Mouse (Mus musculus) right cerebral cortex, postnatal 4 days (tissue): ENCODE measurements at regions not wholly inside any gene's neighbourhood (a gene's known extent, or its start where the extent isn't known, plus 50 kb on each side); places are given as distances from the start of the nearest gene placed in this dataset.
A peak's percentile ranks its signal among the peaks of the same experiment; 100 is the strongest.

Experiments
- DNase-seq: peaks from one replicate; pipeline ENCODE4 v3.0.0-alpha.2; 2022

DNA sequence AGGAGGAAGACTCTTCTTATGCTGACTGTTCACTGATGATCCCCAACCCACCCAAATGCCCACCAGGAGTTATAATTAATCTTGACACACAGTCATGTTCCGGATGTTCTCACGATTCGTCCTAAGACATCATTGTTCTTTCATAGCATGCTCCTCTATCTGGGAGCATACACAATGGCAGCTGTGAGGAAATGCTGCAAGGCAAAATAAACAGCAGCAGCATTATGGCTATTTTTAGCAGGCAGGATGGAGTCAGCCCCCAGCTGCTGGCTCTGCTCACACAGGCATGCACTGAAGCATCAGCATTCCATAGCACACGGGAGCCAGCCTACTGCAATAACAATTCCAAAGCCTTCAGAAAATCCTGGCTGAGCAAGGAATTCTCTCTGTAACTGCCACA, 696.0 kb downstream of the Rps29 start:
- DNase-seq = peak; percentile 3

DNA sequence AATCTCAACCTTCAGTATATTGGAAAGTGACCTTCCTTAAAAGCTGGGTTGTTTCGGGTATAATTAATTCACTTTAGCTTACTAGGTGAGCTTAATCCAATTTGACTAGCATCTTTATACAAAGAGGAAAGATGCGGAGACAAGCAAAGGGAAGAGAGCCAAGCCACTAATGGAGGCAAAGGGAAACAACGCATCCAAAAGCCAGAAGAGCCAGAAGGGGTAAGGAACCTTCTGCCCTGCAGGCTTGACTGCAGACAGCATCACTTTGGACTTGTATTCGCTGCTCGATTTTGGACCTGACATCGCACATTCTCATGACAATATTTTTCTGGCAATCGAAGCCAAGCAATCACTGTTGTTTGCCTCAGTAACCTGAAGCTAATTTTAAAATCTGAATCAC, 700.8 kb downstream of the Rps29 start:
- no peak for DNase-seq

- DNase-seq = no peak
Measured at GRCm38 (mm10) chr12:68426601-68427000, 732.4 kb downstream of the Rps29 start.

DNA sequence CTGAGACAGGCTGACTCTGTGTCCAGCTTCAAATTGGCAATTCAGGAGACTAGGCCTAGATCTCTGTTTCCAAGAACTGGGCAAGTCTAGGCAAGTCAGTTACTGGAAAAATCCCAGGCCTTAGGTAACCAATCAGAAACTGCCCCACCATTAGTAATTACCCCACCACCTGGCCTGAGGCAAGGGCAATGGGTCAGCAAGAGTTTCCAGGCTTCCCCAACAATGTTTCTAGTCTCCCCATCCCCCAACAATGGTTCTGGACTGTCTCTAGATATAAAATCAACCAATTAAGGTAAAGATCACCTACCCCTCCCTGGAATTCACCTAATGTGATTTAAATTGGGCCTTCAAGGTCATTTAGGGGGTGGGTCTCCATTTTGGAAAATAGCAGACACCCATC, 734.0 kb downstream of the Rps29 start:
- DNase-seq = no peak
